Mouse (Mus musculus) G1E (cell line): ENCODE data around the gene Mrps24.

Source experiments
- CTCF ChIP-seq: IDR thresholded peaks from 2 replicates; pipeline ENCODE4 v1.5.1; 2012; ENCODE audit warnings: low read depth, low read length, inconsistent platforms, mixed read lengths
- GATA1 ChIP-seq: IDR thresholded peaks from 2 replicates; pipeline ENCODE4 v1.6.1; 2012; ENCODE audit warnings: borderline replicate concordance, low read length, inconsistent platforms, mixed read lengths
- TAL1 ChIP-seq: conservative IDR thresholded peaks from 2 replicates; pipeline ENCODE4 v1.6.1; 2012; ENCODE audit warnings: low read depth, low read length, inconsistent platforms, mixed read lengths

GRCm38 (mm10) chr11:5718611-5719354 is 3.3 kb upstream of the Mrps24 start:
- TF ChIP-seq CTCF (no peak), GATA1 (no peak), TAL1 (no peak)
